Comparison of ENCODE assay signal across 25 mouse cellular contexts in genomic region chr15:98570873-98571538, GRCm38 (mm10). TPM values are rescaled to one million over a fixed set of nuclear protein-coding genes. Genes with fewer than 3 reads are reported as not detected.
A peak's percentile ranks its signal among the peaks of the same experiment; 100 is the strongest.
DNase-seq lines count a peak whose midpoint lies in the region; ATAC-seq and TF ChIP-seq lines count a peak whose summit lies in the region.
"Had no signal": no experiment of that assay in that cellular context is flagged by ENCODE, and none has a peak within 500 bp of the region (broad histone marks: within the 10 kb centered on the region; RNA-seq: fewer than 3 reads in every experiment).

Gene Ccnt1, minus strand, starts transcription at chr15:98570923.
Gene 4930415O20Rik, plus strand, starts transcription at chr15:98571004.

- DNase-seq in kidney, adult 2 months, result no peak
- no peak for DNase-seq in kidney, adult 18-20 months
- DNase-seq in G1E (ENCODE audit: low spot score), result no peak
- no peak for DNase-seq in frontal cortex, adult 2 months (ENCODE audit: extremely low spot score in 1 of 2, low spot score in 1 of 2)
- DNase-seq: adrenal gland, adult 8-10 months; cerebellum, postnatal 25 days; gastrocnemius, postnatal 36 days; heart, postnatal 14 days; kidney, adult 11 months; kidney, postnatal 10 days; layer of hippocampus, postnatal 36 days; left cerebral cortex, postnatal 4 days; liver; lung, embryonic 14.5 days; lung, postnatal 36 days; thymus, postnatal 36 days had no signal

- WGBS in kidney, adult 2 months, result 81% methylated on average over 10 of the region's 10 CpGs
- WGBS in midbrain, embryonic 13.5 days, result 86% methylated on average over 10 of the region's 10 CpGs

- H3K4me1 ChIP-seq in kidney, adult 2 months (ENCODE audit: control insufficient read depth, insufficient read depth, low read length), result peaks cover 1% of the 10 kb centered on the region; the same call in 1 of the 2 replicates
- H3K4me1 ChIP-seq in G1E (ENCODE audit: insufficient read depth, low read depth, low read length), result peaks cover 13% of the 10 kb centered on the region
- H3K4me1 ChIP-seq in bone marrow macrophage, adult 2 months (ENCODE audit: control insufficient read depth, insufficient read depth, low read length), result peaks cover 16% of the 10 kb centered on the region
- peaks cover 37% of the 10 kb centered on the region for H3K4me1 ChIP-seq in megakaryocyte, embryonic 14.5 days
- H3K4me1 ChIP-seq in midbrain, embryonic 13.5 days (replicated peaks), result peaks cover 15% of the 10 kb centered on the region

- no peak within 1 kb of the TSS for H3K4me2 ChIP-seq in midbrain, embryonic 13.5 days (replicated peaks)
- H3K4me2 ChIP-seq: heart, embryonic 11.5 days; midbrain, embryonic 11.5 days had no signal

- H3K27ac ChIP-seq in kidney, adult 2 months (ENCODE audit: insufficient read depth, low read depth, low read length), result peak within 1 kb of the TSS; percentile 27; the same call in 1 of the 2 replicates
- peak within 1 kb of the TSS; percentile 22 for H3K27ac ChIP-seq in bone marrow macrophage, adult 2 months (ENCODE audit: insufficient read depth, low read depth, low read length)
- H3K27ac ChIP-seq in midbrain, embryonic 13.5 days, result no peak within 1 kb of the TSS
- H3K27ac ChIP-seq: hindbrain, embryonic 14.5 days had no signal

- no peak within 1 kb of the TSS for H3K9ac ChIP-seq in midbrain, embryonic 13.5 days (replicated peaks)

- no peaks in the 10 kb centered on the region for H3K9me3 ChIP-seq in G1E (replicated peaks)
- H3K9me3 ChIP-seq in megakaryocyte, embryonic 14.5 days, result no peaks in the 10 kb centered on the region
- no peaks in the 10 kb centered on the region for H3K9me3 ChIP-seq in midbrain, embryonic 13.5 days

- no peak for ATAC-seq in G1E (ENCODE audit: extremely low read depth, insufficient number of reproducible peaks, low FRiP score, poor library complexity, severe bottlenecking)
- ATAC-seq in midbrain, embryonic 13.5 days, result no peak
- ATAC-seq: forebrain, embryonic 14.5 days had no signal

- TF ChIP-seq CTCF in kidney, adult 2 months (conservative IDR thresholded peaks at IDR 0.05; ENCODE audit: insufficient read depth, insufficient read length, low read depth, low read length), result no peak
- TF ChIP-seq CTCF in G1E (IDR thresholded peaks at IDR 0.05; ENCODE audit: low read depth, low read length), result no peak
- no peak for TF ChIP-seq CTCF in bone marrow macrophage, adult 2 months (IDR thresholded peaks at IDR 0.05; ENCODE audit: low read depth, low read length)

- no peak within 1 kb of the TSS for H3K4me3 ChIP-seq in kidney, adult 2 months (ENCODE audit: insufficient read depth, low read depth, low read length)
- peak within 1 kb of the TSS; percentile 28; the same call in 1 of the 2 replicates for H3K4me3 ChIP-seq in G1E (ENCODE audit: low read depth, low read length)
- H3K4me3 ChIP-seq in bone marrow macrophage, adult 2 months (ENCODE audit: insufficient read depth, low read length), result no peak within 1 kb of the TSS
- H3K4me3 ChIP-seq in megakaryocyte, embryonic 14.5 days (replicated peaks), result peak within 1 kb of the TSS; percentile 83
- no peak within 1 kb of the TSS for H3K4me3 ChIP-seq in midbrain, embryonic 13.5 days (replicated peaks)

- no peaks in the 10 kb centered on the region for H3K36me3 ChIP-seq in kidney, adult 2 months (ENCODE audit: control insufficient read depth, insufficient read depth, low read length)
- H3K36me3 ChIP-seq in G1E (replicated peaks), result peaks cover 15% of the 10 kb centered on the region
- peaks cover 7% of the 10 kb centered on the region for H3K36me3 ChIP-seq in megakaryocyte, embryonic 14.5 days (replicated peaks; ENCODE audit: low read length)
- H3K36me3 ChIP-seq in midbrain, embryonic 13.5 days, result no peaks in the 10 kb centered on the region

- H3K27me3 ChIP-seq in kidney, adult 2 months (replicated peaks; ENCODE audit: control insufficient read depth, insufficient read depth, low read length), result no peaks in the 10 kb centered on the region
- H3K27me3 ChIP-seq in G1E (ENCODE audit: insufficient read depth, low read length), result 0 out of 2 replicates have a peak, but pooled peaks cover 2% of the 10 kb centered on the region
- H3K27me3 ChIP-seq in megakaryocyte, embryonic 14.5 days (replicated peaks), result peaks cover 1% of the 10 kb centered on the region
- no peaks in the 10 kb centered on the region for H3K27me3 ChIP-seq in midbrain, embryonic 13.5 days

- no peak for TF ChIP-seq POLR2A in kidney, adult 2 months (IDR thresholded peaks at IDR 0.05; ENCODE audit: low read depth, low read length)
- TF ChIP-seq POLR2A in bone marrow macrophage, adult 2 months (IDR thresholded peaks at IDR 0.05; ENCODE audit: borderline replicate concordance, low read depth, low read length), result no peak

RNA-seq across cellular contexts. Expression of gene Ccnt1, which starts in this region (rescaled TPM):
- 10.0 and 11.0 TPM in 2 replicates for polyA plus RNA-seq in kidney, adult 2 months (2012; rRNA removed)
- total RNA-seq in G1E (2014; fragmentation: Nextera tagmentation), result 76.1 and 84.6 TPM in 2 replicates
- total RNA-seq in G1E (2017), result 74.6 and 78.2 TPM in 2 replicates
- polyA plus RNA-seq in G1E (2012), result 5.7 and 6.4 TPM in 2 replicates
- 42.6 and 44.0 TPM in 2 replicates for polyA plus RNA-seq in bone marrow macrophage, adult 2 months (2012; ENCODE audit: insufficient read depth, insufficient read length, missing spikeins)
- polyA plus RNA-seq in megakaryocyte, embryonic 14.5 days (2012; ENCODE audit: insufficient read depth, low replicate concordance), result 1.4 and 5.1 TPM in 2 replicates
- polyA plus RNA-seq in midbrain, embryonic 13.5 days (2015; fragmentation: Nextera tagmentation; extraction: Ambion mirVana), result 72.7 and 75.1 TPM in 2 replicates
- 18.8 and 21.1 TPM in 2 replicates for polyA plus RNA-seq in frontal cortex, adult 2 months (2012; rRNA removed)

RNA-seq across cellular contexts. Expression of gene 4930415O20Rik, which starts in this region (rescaled TPM):
- 1.0 and 1.1 TPM in 2 replicates for polyA plus RNA-seq in kidney, adult 2 months (2012; rRNA removed)
- total RNA-seq in G1E (2014; fragmentation: Nextera tagmentation), result not detected in 2 replicates
- total RNA-seq in G1E (2017), result not detected in 2 replicates
- not detected in 2 replicates for polyA plus RNA-seq in G1E (2012)
- not detected in 2 replicates for polyA plus RNA-seq in bone marrow macrophage, adult 2 months (2012; ENCODE audit: insufficient read depth, insufficient read length, missing spikeins)
- polyA plus RNA-seq in megakaryocyte, embryonic 14.5 days (2012; ENCODE audit: insufficient read depth, low replicate concordance), result not detected in 2 replicates
- polyA plus RNA-seq in midbrain, embryonic 13.5 days (2015; fragmentation: Nextera tagmentation; extraction: Ambion mirVana), result 0.67 TPM in 1 of 2 replicates, not detected in the other
- 0.34 TPM in 1 of 2 replicates, not detected in the other for polyA plus RNA-seq in frontal cortex, adult 2 months (2012; rRNA removed)
- total RNA-seq: adrenal gland, adult 8-10 months; layer of hippocampus, adult 18-20 months; layer of hippocampus, postnatal 36 days; left cerebral cortex, postnatal 4 days had no signal
- polyA plus RNA-seq: brain, embryonic 14.5 days; forebrain, embryonic 14.5 days; hindbrain, embryonic 14.5 days; lung, embryonic 14.5 days had no signal

Comparison
In these comparisons a context has a peak if more than half of its experiments do, and no peak if none do; other contexts are left out.
1. H3K4me3 ChIP-seq: peak in G1E (single experiment) and megakaryocyte, embryonic 14.5 days (single experiment); none in kidney, adult 2 months (single experiment), bone marrow macrophage, adult 2 months (single experiment) and midbrain, embryonic 13.5 days (single experiment).